Mouse (Mus musculus): ENCODE data around the gene Entpd1. TPM values are rescaled to one million over a fixed set of nuclear protein-coding genes. Genes with fewer than 3 reads are reported as not detected.
A peak's percentile ranks its signal among the peaks of the same experiment; 100 is the strongest.

Gene Entpd1
- polyA plus RNA-seq, 1 experiment from 2014 or later, result 5.4 TPM

GRCm38 (mm10) chr19:40716981-40717380 lies 104.8 kb downstream of the Entpd1 start:
- Histone ChIP-seq H3K9ac (ENCODE audit: low read depth, low read length) (no peak overlapping the region), H3K4me3 (ENCODE audit: low read length) (no peak overlapping the region), H3K4me1 (ENCODE audit: control insufficient read depth, insufficient read depth, low read length) (no peaks in the 10 kb centered on the region), H3K27ac (ENCODE audit: low read depth, low read length) (no peak overlapping the region), H3K4me2 (replicated peaks; ENCODE audit: low read depth, low read length) (no peak overlapping the region), H3K27me3 (ENCODE audit: control insufficient read depth, insufficient read depth, low read length) (no peaks in the 10 kb centered on the region), H3K36me3 (ENCODE audit: control insufficient read depth, insufficient read depth, low read length) (no peaks in the 10 kb centered on the region), H3K9me3 (ENCODE audit: control insufficient read depth, low read length) (no peaks in the 10 kb centered on the region)
- 84% methylated on average over 6 of the region's 6 CpGs for WGBS
- ATAC-seq (ENCODE audit: low FRiP score, low TSS enrichment), result no peak

- H3K27me3 ChIP-seq (ENCODE audit: control insufficient read depth, insufficient read depth, low read length), result no peaks in the 10 kb centered on the region
- 57% methylated on average over 11 of the region's 11 CpGs for WGBS
- no peak overlapping the region for H3K4me2 ChIP-seq (replicated peaks; ENCODE audit: low read depth, low read length)
- H3K4me3 ChIP-seq (ENCODE audit: low read length), result no peak overlapping the region
- no peak overlapping the region for H3K9ac ChIP-seq (ENCODE audit: low read depth, low read length)
- H3K36me3 ChIP-seq (ENCODE audit: control insufficient read depth, insufficient read depth, low read length), result no peaks in the 10 kb centered on the region
- H3K4me1 ChIP-seq (ENCODE audit: control insufficient read depth, insufficient read depth, low read length), result no peaks in the 10 kb centered on the region
- no peaks in the 10 kb centered on the region for H3K9me3 ChIP-seq (ENCODE audit: control insufficient read depth, low read length)
- ATAC-seq (ENCODE audit: low FRiP score, low TSS enrichment), result no peak
- H3K27ac ChIP-seq (ENCODE audit: low read depth, low read length), result no peak overlapping the region
Measured at GRCm38 (mm10) chr19:40719439-40720105, 107.4 kb downstream of the Entpd1 start.

- no peak overlapping the region for H3K4me3 ChIP-seq (ENCODE audit: low read length)
- no peak overlapping the region for H3K4me2 ChIP-seq (replicated peaks; ENCODE audit: low read depth, low read length)
- H3K27me3 ChIP-seq (ENCODE audit: control insufficient read depth, insufficient read depth, low read length), result no peaks in the 10 kb centered on the region
- no peak overlapping the region for H3K9ac ChIP-seq (ENCODE audit: low read depth, low read length)
- H3K4me1 ChIP-seq (ENCODE audit: control insufficient read depth, insufficient read depth, low read length), result no peaks in the 10 kb centered on the region
- H3K36me3 ChIP-seq (ENCODE audit: control insufficient read depth, insufficient read depth, low read length), result no peaks in the 10 kb centered on the region
- WGBS, result 58% methylated on average over 12 of the region's 12 CpGs
- H3K9me3 ChIP-seq (ENCODE audit: control insufficient read depth, low read length), result no peaks in the 10 kb centered on the region
- no peak overlapping the region for H3K27ac ChIP-seq (ENCODE audit: low read depth, low read length)
- no peak for ATAC-seq (ENCODE audit: low FRiP score, low TSS enrichment)
Measured at GRCm38 (mm10) chr19:40720381-40720780, 108.2 kb downstream of the Entpd1 start.

GRCm38 (mm10) chr19:40722137-40723038 lies 110.2 kb downstream of the Entpd1 start:
- peaks cover 3% of the 10 kb centered on the region; the same call in 1 of the 2 replicates for H3K4me1 ChIP-seq (ENCODE audit: control insufficient read depth, insufficient read depth, low read length)
- no peak overlapping the region for H3K27ac ChIP-seq (ENCODE audit: low read depth, low read length)
- no peaks in the 10 kb centered on the region for H3K36me3 ChIP-seq (ENCODE audit: control insufficient read depth, insufficient read depth, low read length)
- H3K9ac ChIP-seq (ENCODE audit: low read depth, low read length), result no peak overlapping the region
- no peaks in the 10 kb centered on the region for H3K9me3 ChIP-seq (ENCODE audit: control insufficient read depth, low read length)
- 54% methylated on average over 11 of the region's 11 CpGs for WGBS
- ATAC-seq (ENCODE audit: low FRiP score, low TSS enrichment), result no peak
- H3K27me3 ChIP-seq (ENCODE audit: control insufficient read depth, insufficient read depth, low read length), result no peaks in the 10 kb centered on the region
- no peak overlapping the region for H3K4me2 ChIP-seq (replicated peaks; ENCODE audit: low read depth, low read length)
- H3K4me3 ChIP-seq (ENCODE audit: low read length), result no peak overlapping the region

GRCm38 (mm10) chr19:40723516-40723915 lies 111.3 kb downstream of the Entpd1 start:
- no peak for ATAC-seq (ENCODE audit: low FRiP score, low TSS enrichment)
- H3K9ac ChIP-seq (ENCODE audit: low read depth, low read length), result 0 out of 2 replicates have a peak overlapping the region, but pooled peaks have one; percentile 5

GRCm38 (mm10) chr19:40726148-40726547 lies 114.0 kb downstream of the Entpd1 start:
- Histone ChIP-seq H3K27me3 (ENCODE audit: control insufficient read depth, insufficient read depth, low read length) (no peaks in the 10 kb centered on the region), H3K4me1 (ENCODE audit: control insufficient read depth, insufficient read depth, low read length) (peaks cover 3% of the 10 kb centered on the region; the same call in 1 of the 2 replicates), H3K9me3 (ENCODE audit: control insufficient read depth, low read length) (no peaks in the 10 kb centered on the region), H3K36me3 (ENCODE audit: control insufficient read depth, insufficient read depth, low read length) (no peaks in the 10 kb centered on the region), H3K27ac (ENCODE audit: low read depth, low read length) (0 out of 2 replicates have a peak overlapping the region, but pooled peaks have one; percentile 0), H3K4me3 (ENCODE audit: low read length) (no peak overlapping the region), H3K4me2 (replicated peaks; ENCODE audit: low read depth, low read length) (no peak overlapping the region), H3K9ac (ENCODE audit: low read depth, low read length) (no peak overlapping the region)
- 52% methylated on average over 4 of the region's 4 CpGs for WGBS
- peak; percentile 37; the same call in 1 of the 2 replicates for ATAC-seq (ENCODE audit: low FRiP score, low TSS enrichment)

More at GRCm38 (mm10) chr19:40723516-40723915, 111.3 kb downstream of the Entpd1 start:
- 44% methylated on average over 10 of the region's 10 CpGs for whole genome bisulfite sequencing
- no peak overlapping the region for H3K4me3 ChIP-seq (ENCODE audit: low read length)
- no peak overlapping the region for H3K4me2 ChIP-seq (replicated peaks; ENCODE audit: low read depth, low read length)
- peaks cover 3% of the 10 kb centered on the region; the same call in 1 of the 2 replicates for H3K4me1 ChIP-seq (ENCODE audit: control insufficient read depth, insufficient read depth, low read length)
- H3K27me3 ChIP-seq (ENCODE audit: control insufficient read depth, insufficient read depth, low read length), result no peaks in the 10 kb centered on the region
- H3K36me3 ChIP-seq (ENCODE audit: control insufficient read depth, insufficient read depth, low read length), result no peaks in the 10 kb centered on the region
- H3K9me3 ChIP-seq (ENCODE audit: control insufficient read depth, low read length), result no peaks in the 10 kb centered on the region
- no peak overlapping the region for H3K27ac ChIP-seq (ENCODE audit: low read depth, low read length)

GRCm38 (mm10) chr19:40726614-40727013 lies 114.4 kb downstream of the Entpd1 start:
- H3K36me3 ChIP-seq (ENCODE audit: control insufficient read depth, insufficient read depth, low read length), result no peaks in the 10 kb centered on the region
- ATAC-seq (ENCODE audit: low FRiP score, low TSS enrichment), result no peak
- H3K9me3 ChIP-seq (ENCODE audit: control insufficient read depth, low read length), result no peaks in the 10 kb centered on the region
- peaks cover 3% of the 10 kb centered on the region; the same call in 1 of the 2 replicates for H3K4me1 ChIP-seq (ENCODE audit: control insufficient read depth, insufficient read depth, low read length)
- H3K4me2 ChIP-seq (replicated peaks; ENCODE audit: low read depth, low read length), result no peak overlapping the region
- H3K4me3 ChIP-seq (ENCODE audit: low read length), result no peak overlapping the region
- no peak overlapping the region for H3K27ac ChIP-seq (ENCODE audit: low read depth, low read length)
- 67% methylated on average over 2 of the region's 2 CpGs for WGBS
- H3K27me3 ChIP-seq (ENCODE audit: control insufficient read depth, insufficient read depth, low read length), result no peaks in the 10 kb centered on the region
- H3K9ac ChIP-seq (ENCODE audit: low read depth, low read length), result no peak overlapping the region

- Histone ChIP-seq H3K27ac (ENCODE audit: low read depth, low read length) (no peak overlapping the region), H3K9ac (ENCODE audit: low read depth, low read length) (no peak overlapping the region), H3K4me3 (ENCODE audit: low read length) (no peak overlapping the region), H3K27me3 (ENCODE audit: control insufficient read depth, insufficient read depth, low read length) (no peaks in the 10 kb centered on the region), H3K4me2 (replicated peaks; ENCODE audit: low read depth, low read length) (no peak overlapping the region), H3K9me3 (ENCODE audit: control insufficient read depth, low read length) (no peaks in the 10 kb centered on the region), H3K4me1 (ENCODE audit: control insufficient read depth, insufficient read depth, low read length) (peaks cover 3% of the 10 kb centered on the region; the same call in 1 of the 2 replicates), H3K36me3 (ENCODE audit: control insufficient read depth, insufficient read depth, low read length) (no peaks in the 10 kb centered on the region)
- WGBS, result 89% methylated on average over 4 of the region's 4 CpGs
- ATAC-seq (ENCODE audit: low FRiP score, low TSS enrichment), result no peak
Measured at GRCm38 (mm10) chr19:40728213-40728612, 116.0 kb downstream of the Entpd1 start.

Data from kidney, embryonic 14.5 days (tissue).